Mouse (Mus musculus) small intestine, adult 2 months (tissue): ENCODE measurements around the gene Epb41l2. TPM values are rescaled to one million over a fixed set of nuclear protein-coding genes. Genes with fewer than 3 reads are reported as not detected.

ENCODE experiments used
- H3K27ac ChIP-seq: fragments of 200-500 bp; 2 replicates; pipeline ENCODE4 v1.5.1; 2012; ENCODE audit warnings: low read depth, low read length, control low read depth, inconsistent platforms; ENCODE audit not compliant: insufficient read depth
- H3K27me3 ChIP-seq: fragments of 200-500 bp; 2 replicates; pipeline ENCODE4 v1.6.1; 2012; ENCODE audit warnings: mild to moderate bottlenecking, moderate library complexity, low read length, inconsistent platforms; ENCODE audit not compliant: control insufficient read depth, insufficient read depth
- H3K36me3 ChIP-seq: fragments of 200-500 bp; 2 replicates; pipeline ENCODE4 v1.6.1; 2012; ENCODE audit warnings: mild to moderate bottlenecking, low read length, control low read depth, inconsistent platforms; ENCODE audit not compliant: control insufficient read depth, insufficient read depth
- H3K4me1 ChIP-seq: fragments of 200-500 bp; 2 replicates; pipeline ENCODE4 v1.6.1; 2012; ENCODE audit warnings: low read length, inconsistent platforms, mixed read lengths; ENCODE audit not compliant: control insufficient read depth, insufficient read depth, insufficient read length
- H3K4me3 ChIP-seq: fragments of 200-500 bp; 2 replicates; pipeline ENCODE4 v1.5.1; 2012; ENCODE audit warnings: low read depth, mild to moderate bottlenecking, control low read depth, inconsistent platforms, low read length, moderate library complexity
- CTCF ChIP-seq: fragments of 200-500 bp; IDR thresholded peaks from 2 replicates; pipeline ENCODE4 v1.5.1; 2012; ENCODE audit warnings: low read depth, mild to moderate bottlenecking, control low read depth, inconsistent platforms, low read length, moderate library complexity, mixed read lengths; ENCODE audit not compliant: insufficient replicate concordance, insufficient read length; ENCODE audit errors: extremely low read depth
- POLR2A ChIP-seq: fragments of 200-500 bp; IDR thresholded peaks from 2 replicates; pipeline ENCODE4 v1.6.1; 2012; ENCODE audit warnings: low read depth, mild to moderate bottlenecking, control low read depth, inconsistent platforms, low read length, moderate library complexity
- WGBS: fragments of 180-500 bp; shearing (Covaris S2); methylation state at CpG from one replicate; pipeline ENCODE4 v1.1.7; 2018; 5-methylcytosine and 5-hydroxymethylcytosine counted together
- polyA plus RNA-seq: library from polyadenylated mRNA; depleted of rRNA; stranded (reverse); fragments of >200 nt; gene quantifications from 2 replicates; pipeline ENCODE4 v1.2.3, GENCODE M21; 2012

The Epb41l2 gene
- polyA plus RNA-seq, 1 experiment: 18.2 TPM

GRCm38 (mm10) chr10:25386868-25387267 is 27.3 kb downstream of the Epb41l2 start:
- H3K4me3 ChIP-seq: no peak overlapping the region
- no peaks in the 10 kb centered on the region for H3K36me3 ChIP-seq
- H3K4me1 ChIP-seq: no peaks in the 10 kb centered on the region
- WGBS: 76% methylated on average over 4 of the region's 4 CpGs
- H3K27ac ChIP-seq: no peak overlapping the region
- TF ChIP-seq POLR2A (no peak), CTCF (no peak)
- no peaks in the 10 kb centered on the region for H3K27me3 ChIP-seq

GRCm38 (mm10) chr10:25387268-25387667 is 27.7 kb downstream of the Epb41l2 start:
- no peak overlapping the region for H3K27ac ChIP-seq
- TF ChIP-seq POLR2A (no peak), CTCF (no peak)
- H3K27me3 ChIP-seq: no peaks in the 10 kb centered on the region
- WGBS: 66% methylated on average over 4 of the region's 4 CpGs
- no peaks in the 10 kb centered on the region for H3K36me3 ChIP-seq
- H3K4me1 ChIP-seq: no peaks in the 10 kb centered on the region
- no peak overlapping the region for H3K4me3 ChIP-seq

- no peaks in the 10 kb centered on the region for H3K36me3 ChIP-seq
- 63% methylated on average over 7 of the region's 7 CpGs for WGBS
- no peaks in the 10 kb centered on the region; the same call in 1 of the 2 replicates for H3K4me1 ChIP-seq
- H3K4me3 ChIP-seq: no peak overlapping the region
- no peaks in the 10 kb centered on the region for H3K27me3 ChIP-seq
- H3K27ac ChIP-seq: no peak overlapping the region
- TF ChIP-seq CTCF: no peak
- no peak for TF ChIP-seq POLR2A
Measured at GRCm38 (mm10) chr10:25392786-25393185, 33.2 kb downstream of the Epb41l2 start.

GRCm38 (mm10) chr10:25393721-25394120 is 34.1 kb downstream of the Epb41l2 start:
- 89% methylated on average over 1 of the region's 1 CpGs for WGBS
- no peak for TF ChIP-seq POLR2A
- no peak for TF ChIP-seq CTCF
- H3K27me3 ChIP-seq: no peaks in the 10 kb centered on the region
- no peaks in the 10 kb centered on the region for H3K36me3 ChIP-seq
- H3K27ac ChIP-seq: no peak overlapping the region
- peaks cover 6% of the 10 kb centered on the region; the same call in 1 of the 2 replicates for H3K4me1 ChIP-seq
- H3K4me3 ChIP-seq: no peak overlapping the region

DNA sequence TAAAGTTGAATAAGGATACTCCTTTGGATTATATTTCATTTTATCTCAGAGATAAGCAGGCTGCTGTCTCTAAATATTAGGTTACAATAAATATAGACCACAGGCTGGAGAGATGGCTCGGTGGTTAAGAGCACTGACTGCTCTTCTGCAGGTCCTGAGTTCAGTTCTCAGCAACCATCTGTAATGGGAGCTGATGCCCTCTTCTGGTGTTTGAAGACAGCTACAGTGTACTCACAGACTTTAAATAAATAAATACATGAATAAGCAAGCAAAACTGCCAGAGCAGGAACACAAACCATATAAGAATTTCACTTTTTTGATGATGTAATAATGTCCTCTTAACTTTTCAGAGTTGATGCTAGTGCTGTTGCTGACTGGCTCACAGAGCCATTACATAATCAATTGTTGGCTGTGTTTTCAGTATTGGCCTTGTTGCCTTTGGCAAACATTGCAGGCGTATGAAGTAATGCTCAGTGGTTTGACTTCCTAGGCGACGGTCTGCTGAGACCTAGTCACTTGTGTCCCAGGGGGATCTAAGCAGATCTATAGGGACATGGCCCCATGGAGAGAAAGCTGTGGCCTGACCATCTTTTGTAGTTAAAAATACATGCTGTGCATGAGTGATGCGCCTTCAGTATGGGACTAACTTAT is 35.8 kb downstream of the Epb41l2 start:
- Histone ChIP-seq H3K4me3 (no peak overlapping the region), H3K36me3 (no peaks in the 10 kb centered on the region), H3K4me1 (peaks cover 6% of the 10 kb centered on the region; the same call in 1 of the 2 replicates), H3K27me3 (no peaks in the 10 kb centered on the region), H3K27ac (no peak overlapping the region)
- WGBS: 71% methylated on average over 5 of the region's 5 CpGs
- TF ChIP-seq POLR2A (no peak), CTCF (no peak)

DNA sequence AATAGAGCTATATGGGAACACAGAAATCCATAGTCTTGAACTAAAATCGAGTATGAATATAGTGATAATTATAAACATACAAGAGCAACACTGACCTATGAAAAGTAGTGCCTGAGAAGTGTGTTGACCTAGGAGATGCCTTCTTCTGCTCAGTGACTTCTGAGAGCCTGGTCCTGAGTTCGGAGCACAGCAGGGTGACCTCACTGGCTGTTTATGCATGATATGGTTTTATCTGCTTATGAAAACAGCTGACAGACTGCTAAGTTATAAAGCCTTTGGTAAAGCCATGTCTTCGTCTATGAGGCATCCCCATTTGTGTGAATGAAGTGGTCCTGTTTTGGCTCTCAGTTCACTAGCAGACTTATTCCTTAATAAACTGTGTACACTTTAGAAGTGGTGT is 37.3 kb downstream of the Epb41l2 start:
- no peak overlapping the region for H3K4me3 ChIP-seq
- 77% methylated on average over 3 of the region's 3 CpGs for WGBS
- TF ChIP-seq CTCF (no peak), POLR2A (no peak)
- H3K27me3 ChIP-seq: no peaks in the 10 kb centered on the region
- H3K4me1 ChIP-seq: peaks cover 6% of the 10 kb centered on the region; the same call in 1 of the 2 replicates
- no peaks in the 10 kb centered on the region for H3K36me3 ChIP-seq
- H3K27ac ChIP-seq: no peak overlapping the region

DNA sequence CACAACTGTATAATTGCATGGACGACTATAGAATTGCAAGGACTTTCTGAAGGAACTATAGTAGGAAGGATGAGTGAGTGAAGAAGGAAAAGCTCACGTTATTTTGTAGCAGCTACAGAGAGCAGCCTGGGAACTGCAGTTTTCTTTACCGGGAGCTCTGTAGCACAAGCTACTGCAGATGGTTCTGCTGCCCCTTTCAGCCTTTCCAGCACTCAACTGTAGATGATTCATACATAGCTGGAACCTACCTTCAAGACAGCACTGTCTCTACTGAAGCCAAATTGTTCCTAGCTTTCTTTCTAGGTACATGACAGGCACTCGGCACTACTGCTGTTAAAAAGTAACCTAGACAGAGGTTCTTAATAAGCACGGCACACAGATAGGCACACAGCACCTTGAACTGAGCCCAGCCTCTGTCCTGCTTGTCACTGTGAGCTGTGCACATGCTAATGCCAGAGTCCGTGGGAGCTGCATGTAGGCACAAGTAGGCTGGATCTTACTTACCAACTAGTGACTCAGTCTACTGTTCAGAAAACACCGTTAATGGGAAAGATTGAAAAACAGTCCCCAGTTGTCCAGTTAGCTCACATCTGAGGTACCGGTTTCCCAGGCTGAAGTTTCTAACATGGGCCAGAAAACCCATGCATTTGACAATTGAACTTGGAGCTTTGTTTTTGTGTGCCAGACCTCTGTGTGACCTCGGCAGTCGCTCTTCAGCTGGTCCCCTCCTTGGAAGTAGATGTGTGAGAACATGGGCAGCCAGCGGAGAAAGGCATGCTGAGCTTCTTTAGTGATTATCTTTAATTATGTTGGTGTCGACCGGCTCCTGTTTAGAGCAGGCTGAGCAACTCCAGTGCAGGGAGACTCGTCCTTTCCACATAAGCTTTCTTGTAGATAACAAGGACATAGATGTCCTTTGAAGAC is 38.4 kb downstream of the Epb41l2 start:
- Histone ChIP-seq H3K27me3 (no peaks in the 10 kb centered on the region), H3K4me1 (peaks cover 6% of the 10 kb centered on the region; the same call in 1 of the 2 replicates), H3K4me3 (no peak overlapping the region), H3K27ac (no peak overlapping the region), H3K36me3 (no peaks in the 10 kb centered on the region)
- TF ChIP-seq POLR2A (no peak), CTCF (no peak)
- WGBS: 48% methylated on average over 14 of the region's 14 CpGs

DNA sequence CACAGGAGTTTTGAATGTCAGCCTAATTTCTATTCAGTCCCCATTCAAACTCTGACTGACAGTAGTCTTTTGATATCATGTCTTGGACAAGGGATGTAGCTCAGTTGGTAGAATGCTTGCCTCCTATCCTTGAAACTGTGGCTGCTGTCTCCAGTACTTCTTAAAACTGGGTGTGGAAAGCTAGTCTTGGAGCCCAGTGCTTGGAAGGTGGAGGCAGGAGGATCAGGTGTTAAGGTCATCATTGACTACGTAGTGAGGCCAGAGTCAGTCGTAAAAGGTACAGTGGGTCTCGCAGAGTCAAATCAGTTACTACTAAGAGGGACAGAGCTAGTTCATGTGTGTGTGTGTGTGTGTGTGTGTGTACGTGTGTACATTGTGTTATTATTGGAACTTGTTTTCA is 39.4 kb downstream of the Epb41l2 start:
- H3K36me3 ChIP-seq: no peaks in the 10 kb centered on the region

More for the DNA sequence above, 39.4 kb downstream of the Epb41l2 start:
- H3K27ac ChIP-seq: no peak overlapping the region
- TF ChIP-seq CTCF: no peak
- no peak for TF ChIP-seq POLR2A
- 85% methylated on average over 4 of the region's 4 CpGs for WGBS
- H3K4me1 ChIP-seq: peaks cover 6% of the 10 kb centered on the region; the same call in 1 of the 2 replicates
- no peak overlapping the region for H3K4me3 ChIP-seq
- no peaks in the 10 kb centered on the region for H3K27me3 ChIP-seq
